Mouse (Mus musculus) liver, embryonic 16.5 days (tissue): ENCODE measurements at regions not wholly inside any gene's neighbourhood (a gene's known extent, or its start where the extent isn't known, plus 50 kb on each side); places are given as distances from the start of the nearest gene placed in this dataset.

Source experiments
- ATAC-seq: fragments of 200-750 bp; cut with Nextera tagmentation; 2 replicates; pipeline ENCODE4 v1.8.0; 2017; ENCODE audit warnings: low read depth, mild to moderate bottlenecking, moderate number of reproducible peaks, moderate library complexity
- H3K27ac ChIP-seq: fragments of 300-500 bp; sonication (generic); 2 replicates; pipeline ENCODE4 v1.5.1; 2014; ENCODE audit warnings: mild to moderate bottlenecking, low read length
- H3K27me3 ChIP-seq: fragments of 300-500 bp; sonication (generic); 2 replicates; pipeline ENCODE4 v1.6.1; 2014; ENCODE audit warnings: low read depth, low read length, mixed read lengths; ENCODE audit not compliant: control insufficient read depth, insufficient read depth
- H3K36me3 ChIP-seq: fragments of 300-500 bp; sonication (generic); 2 replicates; pipeline ENCODE4 v1.6.1; 2014; ENCODE audit warnings: mild to moderate bottlenecking; ENCODE audit not compliant: control insufficient read depth, insufficient read depth
- H3K4me1 ChIP-seq: fragments of 300-500 bp; sonication (generic); 2 replicates; pipeline ENCODE4 v1.6.1; 2014; ENCODE audit warnings: low read depth, low read length, mixed read lengths; ENCODE audit not compliant: control insufficient read depth
- H3K4me2 ChIP-seq: fragments of 300-500 bp; sonication (generic); 2 replicates; pipeline ENCODE4 v1.6.1; 2014; ENCODE audit warnings: low read depth, low read length, mixed read lengths
- H3K4me3 ChIP-seq: fragments of 300-500 bp; sonication (generic); 2 replicates; pipeline ENCODE4 v1.5.1; 2014; ENCODE audit warnings: low read depth, mild to moderate bottlenecking, low read length
- H3K9ac ChIP-seq: fragments of 300-500 bp; sonication (generic); 2 replicates; pipeline ENCODE4 v1.6.1; 2014; ENCODE audit warnings: low read depth, low read length
- H3K9me3 ChIP-seq: fragments of 300-500 bp; sonication (generic); replicated peaks from 2 replicates; pipeline ENCODE4 v1.6.1; 2016; ENCODE audit warnings: low read length; ENCODE audit not compliant: control insufficient read depth
- WGBS: fragments of 180-500 bp; shearing (Covaris S2); extraction: QIAGEN DNeasy Blood & Tissue Kit; methylation state at CpG from one replicate; pipeline ENCODE4 v1.1.7; 2014; ENCODE audit not compliant: insufficient replicate concordance; 5-methylcytosine and 5-hydroxymethylcytosine counted together

DNA sequence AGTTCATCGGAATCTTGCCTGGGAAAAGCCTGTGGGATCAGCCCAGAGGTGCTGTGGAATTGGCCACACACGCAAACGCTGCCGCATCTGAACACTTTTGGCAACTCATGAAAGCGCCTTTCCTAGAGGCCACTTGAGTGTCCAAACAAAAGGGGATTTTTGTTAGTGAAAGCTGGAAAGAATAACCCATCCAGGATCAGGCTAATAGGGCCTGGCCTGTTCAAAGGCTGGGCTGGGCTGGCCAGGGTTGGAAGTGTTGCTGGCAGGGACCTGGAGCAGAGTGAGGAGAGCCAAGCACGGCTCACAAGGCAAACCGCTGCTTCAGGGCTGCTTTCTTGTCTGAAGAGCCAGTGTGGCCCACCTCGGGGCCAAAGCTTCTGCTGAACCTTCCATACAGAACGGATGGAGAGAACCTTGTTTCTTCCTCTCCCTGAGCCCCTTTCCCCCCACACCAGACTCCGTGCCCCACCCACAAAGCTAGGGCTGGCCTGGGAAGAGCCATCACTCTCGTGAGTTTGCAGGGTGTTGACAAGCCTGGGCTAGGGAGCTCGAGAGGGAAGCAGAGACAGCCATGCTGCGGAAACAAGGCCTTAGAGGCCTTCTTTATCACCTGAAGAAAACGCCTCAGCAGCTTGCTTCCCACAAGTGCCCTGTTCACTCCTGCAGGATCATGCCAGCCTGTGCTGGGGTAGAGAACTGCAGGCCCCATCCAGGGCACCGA, 459.5 kb downstream of the Ccdc171 start:
- Histone ChIP-seq H3K36me3 (no peaks in the 10 kb centered on the region), H3K27ac (no peak overlapping the region), H3K4me3 (no peak overlapping the region), H3K27me3 (no peaks in the 10 kb centered on the region), H3K4me2 (no peak overlapping the region), H3K9me3 (no peaks in the 10 kb centered on the region), H3K4me1 (no peaks in the 10 kb centered on the region), H3K9ac (no peak overlapping the region)
- no peak for ATAC-seq
- 62% methylated on average over 15 of the region's 15 CpGs for WGBS

DNA sequence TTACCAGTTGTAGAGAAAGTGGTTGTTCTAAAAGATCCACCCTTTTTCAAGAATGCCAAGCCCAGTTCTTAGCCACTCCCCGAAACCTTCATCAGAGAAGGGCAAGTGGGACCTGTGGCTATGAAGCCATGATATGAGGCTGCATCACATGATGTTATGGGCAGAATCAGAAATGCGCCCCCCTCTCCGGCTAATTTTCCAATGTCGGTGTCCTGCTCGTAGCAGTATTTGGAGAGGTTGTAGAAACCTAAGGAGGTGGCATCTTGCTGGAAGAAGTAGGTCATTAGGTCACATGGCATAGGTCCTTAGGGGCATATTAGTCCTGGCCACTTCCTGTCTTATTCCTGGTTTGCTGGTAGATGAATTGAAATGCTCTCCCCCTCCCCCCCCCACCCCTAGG, 460.1 kb downstream of the Ccdc171 start:
- Histone ChIP-seq H3K4me1 (no peaks in the 10 kb centered on the region), H3K27me3 (no peaks in the 10 kb centered on the region), H3K4me3 (no peak overlapping the region), H3K36me3 (no peaks in the 10 kb centered on the region), H3K9ac (no peak overlapping the region), H3K27ac (no peak overlapping the region), H3K4me2 (no peak overlapping the region), H3K9me3 (no peaks in the 10 kb centered on the region)
- no peak for ATAC-seq
- 81% methylated on average over 5 of the region's 5 CpGs for WGBS

DNA sequence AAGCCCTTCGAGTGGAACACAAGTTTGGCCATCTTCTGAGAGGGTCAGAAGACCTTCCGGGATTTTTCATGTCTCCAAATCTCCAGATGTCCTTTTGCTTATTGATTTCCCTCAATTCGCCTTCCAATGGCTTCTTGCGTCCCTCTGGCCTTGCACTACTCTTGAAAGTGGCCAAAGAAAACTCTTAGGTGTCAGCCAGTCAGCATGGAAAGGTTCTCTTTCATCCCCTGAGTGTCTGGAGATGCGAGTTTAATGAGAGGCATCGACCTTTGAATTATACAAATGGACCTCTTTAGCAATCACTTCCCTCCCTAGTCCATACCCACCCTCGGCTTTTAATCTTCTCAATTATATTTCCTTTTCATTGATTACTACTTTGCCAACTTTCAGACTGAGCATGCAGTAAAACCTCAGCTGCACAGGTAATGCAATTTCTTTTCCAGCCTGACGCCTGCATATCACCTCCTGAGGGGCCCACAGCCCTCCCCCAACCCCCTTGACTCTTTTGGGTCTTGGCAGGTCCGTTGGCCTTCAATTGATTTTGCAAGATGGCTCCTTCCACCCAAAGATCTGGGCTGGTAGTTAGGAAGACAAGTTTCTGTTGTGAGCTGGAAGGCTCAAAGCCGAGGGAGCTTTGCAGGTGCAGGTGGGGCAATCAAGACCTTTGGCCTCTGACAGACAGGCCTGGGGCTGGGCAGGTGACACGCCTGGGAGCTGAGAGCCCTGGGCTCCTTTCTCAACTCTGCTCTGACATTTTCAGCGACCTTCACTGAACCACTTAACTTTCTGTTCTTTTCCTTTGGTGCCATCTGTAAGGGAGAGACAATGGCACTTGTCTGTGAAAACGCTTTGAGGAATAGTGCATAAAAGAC, 461.8 kb downstream of the Ccdc171 start:
- H3K4me1 ChIP-seq: no peaks in the 10 kb centered on the region
- no peaks in the 10 kb centered on the region for H3K9me3 ChIP-seq
- no peak overlapping the region for H3K4me2 ChIP-seq
- H3K4me3 ChIP-seq: no peak overlapping the region
- H3K27ac ChIP-seq: no peak overlapping the region
- 53% methylated on average over 13 of the region's 13 CpGs for WGBS
- no peaks in the 10 kb centered on the region for H3K27me3 ChIP-seq
- no peak for ATAC-seq
- no peaks in the 10 kb centered on the region for H3K36me3 ChIP-seq
- no peak overlapping the region for H3K9ac ChIP-seq

DNA sequence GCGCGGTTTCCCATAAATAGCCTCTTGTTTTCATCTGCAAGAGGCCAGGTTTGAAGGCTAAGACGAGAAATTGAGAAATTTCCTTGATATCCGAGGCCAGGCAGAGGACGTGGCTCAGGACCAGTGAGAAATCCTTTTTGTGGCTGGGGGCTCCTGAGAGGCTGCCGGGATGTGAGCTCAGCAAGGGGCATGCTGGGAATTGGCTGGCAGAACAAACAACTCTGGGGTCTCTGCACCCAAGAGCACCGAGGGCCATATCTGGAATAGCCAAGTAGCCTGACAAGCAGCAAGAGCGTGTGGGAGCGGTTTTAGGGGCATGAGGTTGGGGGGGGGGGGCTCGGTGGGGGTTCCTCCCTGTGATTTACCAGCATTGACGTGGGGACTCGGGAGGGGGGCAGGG, 462.5 kb downstream of the Ccdc171 start:
- ATAC-seq: no peak
- H3K9me3 ChIP-seq: no peaks in the 10 kb centered on the region
- no peak overlapping the region for H3K4me2 ChIP-seq
- no peaks in the 10 kb centered on the region for H3K4me1 ChIP-seq
- H3K36me3 ChIP-seq: no peaks in the 10 kb centered on the region
- H3K27me3 ChIP-seq: no peaks in the 10 kb centered on the region
- no peak overlapping the region for H3K9ac ChIP-seq
- H3K27ac ChIP-seq: no peak overlapping the region
- H3K4me3 ChIP-seq: no peak overlapping the region
- WGBS: 52% methylated on average over 12 of the region's 12 CpGs

DNA sequence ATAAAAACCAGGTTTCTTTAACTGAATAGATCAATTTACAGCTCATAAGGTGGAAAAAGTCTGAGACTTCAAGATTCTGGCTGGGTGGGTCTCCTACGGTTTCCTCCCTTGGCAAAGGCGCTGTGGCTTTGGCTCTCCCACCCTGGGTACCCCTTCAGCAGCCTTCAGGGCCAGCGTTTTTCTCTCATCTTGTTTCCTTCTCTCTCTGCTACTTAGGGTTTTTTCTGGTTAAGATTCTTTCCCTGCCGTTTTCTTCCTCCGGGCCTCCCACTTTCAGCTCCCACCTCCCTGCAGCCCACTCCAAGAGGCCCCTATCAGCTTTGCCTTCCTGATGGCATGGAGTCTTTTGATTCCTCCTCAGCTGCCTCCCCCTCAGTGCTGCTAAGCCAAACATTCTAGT, 463.0 kb downstream of the Ccdc171 start:
- WGBS: 34% methylated on average over 5 of the region's 5 CpGs
- Histone ChIP-seq H3K9me3 (no peaks in the 10 kb centered on the region), H3K4me1 (no peaks in the 10 kb centered on the region), H3K27me3 (no peaks in the 10 kb centered on the region), H3K4me3 (no peak overlapping the region), H3K9ac (no peak overlapping the region), H3K36me3 (no peaks in the 10 kb centered on the region), H3K4me2 (no peak overlapping the region), H3K27ac (no peak overlapping the region)
- ATAC-seq: no peak

DNA sequence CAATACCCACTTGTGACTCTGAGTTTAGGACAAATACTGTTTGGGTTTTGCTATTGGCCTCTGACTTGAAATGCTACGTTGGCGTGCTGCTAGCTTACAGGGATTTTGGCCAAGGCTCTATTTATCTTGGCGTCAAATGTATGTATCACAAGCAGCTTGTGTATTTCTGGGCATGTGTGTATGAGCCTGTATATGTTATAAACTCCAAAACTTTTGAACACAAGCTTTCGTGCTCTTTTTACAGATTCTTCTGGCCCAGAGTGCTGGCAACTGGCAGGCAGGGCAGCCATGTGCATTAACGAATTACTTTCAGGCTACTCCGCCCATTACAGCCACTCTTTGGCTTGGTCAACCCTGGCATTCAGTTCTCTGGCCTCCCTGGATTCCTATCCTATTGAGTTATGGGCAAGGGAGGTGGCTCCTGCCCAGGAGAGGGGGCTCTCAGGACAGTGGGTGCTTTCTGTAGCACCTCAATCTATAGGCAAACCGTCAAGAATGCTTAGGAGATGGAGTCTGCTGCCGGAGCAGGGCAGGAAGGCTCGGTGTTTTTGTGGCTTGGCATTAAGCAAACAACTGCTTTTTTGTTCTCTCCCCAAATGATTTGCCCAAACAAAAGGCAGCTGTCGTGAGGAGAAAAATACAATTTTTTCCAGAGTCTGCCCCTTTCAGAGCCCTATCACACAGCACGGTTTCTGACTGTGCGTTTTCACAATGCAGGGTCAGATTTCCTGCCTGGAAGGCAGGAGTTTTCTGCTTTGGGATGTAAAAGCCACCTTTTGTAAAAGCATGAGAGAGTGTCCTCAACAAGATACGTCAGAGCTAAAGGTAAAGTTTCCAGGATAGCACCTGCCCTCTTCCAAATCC, 465.0 kb downstream of the Ccdc171 start:
- Histone ChIP-seq H3K4me2 (no peak overlapping the region), H3K9ac (no peak overlapping the region), H3K4me3 (no peak overlapping the region), H3K36me3 (no peaks in the 10 kb centered on the region), H3K9me3 (no peaks in the 10 kb centered on the region), H3K27ac (no peak overlapping the region), H3K27me3 (no peaks in the 10 kb centered on the region), H3K4me1 (no peaks in the 10 kb centered on the region)
- ATAC-seq: no peak
- WGBS: 50% methylated on average over 13 of the region's 13 CpGs

DNA sequence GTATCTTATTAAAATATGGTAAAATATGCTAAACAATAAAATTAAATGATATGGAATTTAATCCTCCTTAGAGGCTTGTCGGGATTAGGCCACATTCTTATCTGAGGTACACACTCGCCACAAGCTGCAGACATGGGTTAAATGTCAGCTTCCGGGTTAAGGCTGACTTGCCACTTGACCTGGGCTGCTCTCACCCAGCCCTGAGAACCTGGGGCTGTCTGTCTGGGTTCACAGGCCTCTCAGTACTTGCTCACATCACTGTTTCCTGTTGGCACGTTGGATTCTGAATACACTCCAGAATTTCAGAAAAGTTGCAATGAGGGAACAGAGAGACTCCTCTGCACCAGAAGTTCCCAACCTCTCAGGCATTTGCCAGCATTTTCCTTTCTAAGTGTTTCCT, 465.9 kb downstream of the Ccdc171 start:
- ATAC-seq: no peak
- no peak overlapping the region for H3K27ac ChIP-seq
- H3K27me3 ChIP-seq: no peaks in the 10 kb centered on the region
- H3K4me3 ChIP-seq: no peak overlapping the region
- 11% methylated on average over 4 of the region's 4 CpGs for WGBS
- no peaks in the 10 kb centered on the region for H3K36me3 ChIP-seq
- no peaks in the 10 kb centered on the region for H3K9me3 ChIP-seq
- no peaks in the 10 kb centered on the region for H3K4me1 ChIP-seq
- H3K4me2 ChIP-seq: no peak overlapping the region
- no peak overlapping the region for H3K9ac ChIP-seq

DNA sequence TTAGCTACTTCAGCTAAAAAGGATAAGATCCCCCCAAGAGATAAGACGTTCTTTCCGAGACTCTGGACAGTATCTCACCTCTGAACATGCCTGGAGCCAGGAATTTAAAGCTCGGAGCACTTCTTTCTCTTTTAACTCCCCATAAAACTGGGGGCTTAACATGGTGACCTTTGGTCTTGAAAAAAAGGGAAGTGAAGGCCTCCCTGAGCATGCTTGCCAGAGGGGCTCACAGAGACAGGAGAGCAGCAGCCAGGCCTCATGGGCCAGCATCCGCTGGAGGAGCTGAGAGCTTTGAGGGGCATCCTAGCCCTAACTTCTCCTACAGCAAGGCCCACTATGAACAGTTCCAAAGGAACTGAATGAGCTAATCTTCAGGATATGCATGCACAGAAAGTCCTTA, 471.7 kb downstream of the Ccdc171 start:
- 34% methylated on average over 4 of the region's 4 CpGs for WGBS

More for the DNA sequence above, 471.7 kb downstream of the Ccdc171 start:
- Histone ChIP-seq H3K36me3 (no peaks in the 10 kb centered on the region), H3K9ac (no peak overlapping the region), H3K4me2 (no peak overlapping the region), H3K4me1 (no peaks in the 10 kb centered on the region), H3K9me3 (no peaks in the 10 kb centered on the region), H3K27ac (no peak overlapping the region), H3K4me3 (no peak overlapping the region), H3K27me3 (no peaks in the 10 kb centered on the region)
- no peak for ATAC-seq
